Mouse (Mus musculus) neural tube, embryonic 14.5 days (tissue): ENCODE measurements around the gene Rfx4. TPM values are rescaled to one million over a fixed set of nuclear protein-coding genes. Genes with fewer than 3 reads are reported as not detected.

Experiments used
- ATAC-seq: fragments of 200-750 bp; cut with Nextera tagmentation; 2 replicates; pipeline ENCODE4 v1.8.0; 2017; ENCODE audit warnings: low read depth, mild to moderate bottlenecking, moderate TSS enrichment, moderate library complexity
- H3K27ac ChIP-seq: fragments of 300-500 bp; sonication (generic); 2 replicates; pipeline ENCODE4 v1.5.1; 2014; ENCODE audit warnings: low read depth, mild to moderate bottlenecking, control low read depth, low read length, moderate library complexity, mixed read lengths
- H3K27me3 ChIP-seq: fragments of 300-500 bp; sonication (generic); 2 replicates; pipeline ENCODE4 v1.6.1; 2014; ENCODE audit warnings: low read length; ENCODE audit not compliant: control insufficient read depth, insufficient read depth
- H3K36me3 ChIP-seq: fragments of 300-500 bp; sonication (generic); 2 replicates; pipeline ENCODE4 v1.6.1; 2014; ENCODE audit warnings: low read length, mixed read lengths; ENCODE audit not compliant: control insufficient read depth, insufficient read depth
- H3K4me1 ChIP-seq: fragments of 300-500 bp; sonication (generic); 2 replicates; pipeline ENCODE4 v1.6.1; 2014; ENCODE audit warnings: low read length; ENCODE audit not compliant: control insufficient read depth, insufficient read depth
- H3K4me2 ChIP-seq: fragments of 300-500 bp; sonication (generic); 2 replicates; pipeline ENCODE4 v1.6.1; 2014; ENCODE audit warnings: mild to moderate bottlenecking, low read depth, low read length, control low read depth
- H3K4me3 ChIP-seq: fragments of 300-500 bp; sonication (generic); 2 replicates; pipeline ENCODE4 v1.5.1; 2014; ENCODE audit warnings: low read depth, low read length, control low read depth, mixed read lengths
- H3K9ac ChIP-seq: fragments of 300-500 bp; sonication (generic); replicated peaks from 2 replicates; pipeline ENCODE4 v1.6.1; 2014; ENCODE audit warnings: low read depth, mild to moderate bottlenecking, control low read depth, low read length, mixed read lengths
- H3K9me3 ChIP-seq: fragments of 300-500 bp; sonication (generic); 2 replicates; pipeline ENCODE4 v1.6.1; 2016; ENCODE audit warnings: low read length; ENCODE audit not compliant: control insufficient read depth
- WGBS: fragments of 180-500 bp; shearing (Covaris S2); extraction: QIAGEN DNeasy Blood & Tissue Kit; methylation state at CpG from one replicate; pipeline ENCODE4 v1.1.7; 2014; 5-methylcytosine and 5-hydroxymethylcytosine counted together
- polyA plus RNA-seq: library from polyadenylated mRNA; unstranded; fragments of >200 nt; fragmentation: Nextera tagmentation; extraction: Ambion mirVana; gene quantifications from 2 replicates; pipeline ENCODE4 v1.2.1, GENCODE M21; 2014

The Rfx4 gene
- polyA plus RNA-seq, 1 experiment from 2014 or later, result 23.2 TPM

DNA sequence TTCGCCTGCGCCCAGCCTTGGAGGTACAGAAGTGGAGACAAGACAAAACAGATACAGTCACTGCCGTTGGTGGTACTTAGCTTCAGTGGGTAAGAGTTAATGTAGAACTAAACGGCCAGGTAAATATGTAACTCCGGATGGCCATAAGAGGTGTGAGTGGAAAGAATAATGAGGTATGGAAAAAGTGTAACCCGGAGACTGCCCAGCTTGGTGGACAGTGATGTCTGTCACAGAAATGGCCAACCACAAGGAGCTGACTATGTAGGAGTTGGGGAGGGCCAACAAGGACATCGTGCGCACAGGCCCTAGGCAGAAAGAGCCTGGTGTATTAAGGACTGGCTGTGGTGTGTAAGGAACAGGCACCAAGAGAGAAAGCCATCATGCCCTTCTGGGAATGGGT, 130.9 kb downstream of the Rfx4 start:
- Histone ChIP-seq H3K27me3 (no peaks in the 10 kb centered on the region), H3K9ac (no peak overlapping the region), H3K27ac (no peak overlapping the region), H3K4me1 (peaks cover 6% of the 10 kb centered on the region; the same call in 1 of the 2 replicates), H3K4me3 (no peak overlapping the region), H3K4me2 (no peak overlapping the region), H3K9me3 (no peaks in the 10 kb centered on the region), H3K36me3 (no peaks in the 10 kb centered on the region)
- ATAC-seq, result no peak
- WGBS, result 73% methylated on average over 8 of the region's 8 CpGs

GRCm38 (mm10) chr10:84889096-84889846, 133.4 kb downstream of the Rfx4 start:
- H3K4me2 ChIP-seq, result no peak overlapping the region
- no peaks in the 10 kb centered on the region for H3K9me3 ChIP-seq
- no peaks in the 10 kb centered on the region for H3K36me3 ChIP-seq
- H3K27me3 ChIP-seq, result no peaks in the 10 kb centered on the region
- no peak overlapping the region for H3K9ac ChIP-seq
- H3K4me1 ChIP-seq, result peaks cover 6% of the 10 kb centered on the region; the same call in 1 of the 2 replicates
- H3K4me3 ChIP-seq, result no peak overlapping the region
- no peak; the same call in 1 of the 2 replicates for ATAC-seq
- no peak overlapping the region for H3K27ac ChIP-seq
- 55% methylated on average over 4 of the region's 4 CpGs for WGBS

DNA sequence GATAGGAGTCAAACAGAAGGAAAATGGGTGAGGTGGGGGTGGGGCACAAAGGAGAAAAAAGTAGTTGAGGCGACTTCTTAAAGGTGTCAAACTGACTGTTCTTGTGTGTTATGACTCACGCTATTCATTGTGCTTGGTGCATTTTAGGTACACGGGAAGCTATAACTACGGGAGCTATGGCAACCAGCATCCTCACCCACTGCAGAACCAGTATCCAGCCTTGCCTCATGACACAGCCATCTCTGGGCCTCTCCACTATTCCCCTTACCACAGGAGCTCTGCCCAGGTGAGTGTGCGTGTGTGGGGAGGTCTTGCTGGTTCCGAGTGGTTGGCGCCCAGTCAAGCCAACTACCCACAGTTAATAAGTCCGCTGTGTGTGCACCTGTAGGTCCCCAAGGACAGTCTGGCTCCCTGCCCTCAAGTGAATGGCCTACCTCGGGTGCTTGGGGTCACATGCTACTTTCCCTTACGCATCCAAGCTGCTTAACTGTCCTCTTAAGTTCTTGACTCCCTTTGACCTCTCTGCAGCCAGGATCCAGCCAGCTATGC, 140.0 kb downstream of the Rfx4 start:
- WGBS, result 92% methylated on average over 10 of the region's 10 CpGs
- no peak for ATAC-seq
- no peaks in the 10 kb centered on the region for H3K27me3 ChIP-seq

DNA sequence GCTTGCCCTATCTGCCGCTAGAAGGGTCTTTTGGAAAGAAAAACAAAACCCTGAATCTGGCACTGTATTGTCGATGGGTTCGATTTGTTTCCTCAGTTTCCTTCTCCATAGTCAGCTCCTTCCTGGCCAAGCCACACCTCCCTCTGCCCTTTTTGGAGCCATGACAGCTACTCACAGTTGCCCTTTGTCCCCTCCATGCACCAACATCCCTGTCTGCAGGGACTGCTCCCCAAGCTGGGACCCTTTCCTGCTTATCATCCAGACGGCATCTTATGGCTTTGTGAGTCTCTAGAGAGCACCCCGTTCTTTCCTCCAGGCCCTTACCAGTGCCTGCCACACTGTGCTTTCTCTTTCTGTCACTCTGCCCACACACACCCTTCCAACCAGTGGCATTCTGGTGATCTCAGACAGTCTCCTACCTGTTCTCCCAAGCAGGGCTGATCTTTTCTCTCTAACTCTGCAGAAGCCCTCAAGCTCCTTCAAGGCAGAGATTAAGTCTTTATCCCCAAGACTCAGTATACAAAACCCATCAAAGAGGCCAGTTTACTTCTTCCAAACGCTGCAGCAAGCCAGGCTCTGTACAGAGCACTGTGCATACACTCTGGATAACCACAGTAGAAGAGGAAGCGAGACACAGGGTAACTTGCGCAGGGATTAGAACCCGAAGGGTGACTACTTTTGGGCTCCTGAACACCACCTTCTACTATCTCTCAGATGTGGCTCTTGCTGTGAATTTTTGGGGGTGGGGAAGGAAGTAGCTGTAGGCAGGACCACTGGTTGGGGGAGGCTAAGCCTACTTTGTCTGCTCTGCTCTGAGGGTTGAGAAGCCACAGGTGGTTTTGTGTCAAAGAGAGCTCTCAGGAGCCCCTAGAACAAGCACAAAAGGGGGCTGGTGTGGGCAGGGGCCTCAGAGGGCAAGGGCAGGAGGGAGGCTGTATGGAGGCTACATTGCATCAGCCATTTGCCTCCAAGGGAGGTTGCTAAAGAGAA, 141.4 kb downstream of the Rfx4 start:
- no peak overlapping the region for H3K4me2 ChIP-seq
- no peaks in the 10 kb centered on the region for H3K4me1 ChIP-seq
- H3K36me3 ChIP-seq, result no peaks in the 10 kb centered on the region
- no peaks in the 10 kb centered on the region for H3K27me3 ChIP-seq
- WGBS, result 81% methylated on average over 9 of the region's 9 CpGs
- no peak overlapping the region for H3K4me3 ChIP-seq
- no peak for ATAC-seq
- no peaks in the 10 kb centered on the region for H3K9me3 ChIP-seq
- no peak overlapping the region for H3K9ac ChIP-seq
- H3K27ac ChIP-seq, result no peak overlapping the region

More for the DNA sequence above, 140.0 kb downstream of the Rfx4 start:
- no peak overlapping the region for H3K4me3 ChIP-seq
- no peaks in the 10 kb centered on the region for H3K9me3 ChIP-seq
- no peak overlapping the region for H3K9ac ChIP-seq
- no peaks in the 10 kb centered on the region for H3K4me1 ChIP-seq
- no peak overlapping the region for H3K27ac ChIP-seq
- H3K4me2 ChIP-seq, result no peak overlapping the region
- H3K36me3 ChIP-seq, result no peaks in the 10 kb centered on the region

DNA sequence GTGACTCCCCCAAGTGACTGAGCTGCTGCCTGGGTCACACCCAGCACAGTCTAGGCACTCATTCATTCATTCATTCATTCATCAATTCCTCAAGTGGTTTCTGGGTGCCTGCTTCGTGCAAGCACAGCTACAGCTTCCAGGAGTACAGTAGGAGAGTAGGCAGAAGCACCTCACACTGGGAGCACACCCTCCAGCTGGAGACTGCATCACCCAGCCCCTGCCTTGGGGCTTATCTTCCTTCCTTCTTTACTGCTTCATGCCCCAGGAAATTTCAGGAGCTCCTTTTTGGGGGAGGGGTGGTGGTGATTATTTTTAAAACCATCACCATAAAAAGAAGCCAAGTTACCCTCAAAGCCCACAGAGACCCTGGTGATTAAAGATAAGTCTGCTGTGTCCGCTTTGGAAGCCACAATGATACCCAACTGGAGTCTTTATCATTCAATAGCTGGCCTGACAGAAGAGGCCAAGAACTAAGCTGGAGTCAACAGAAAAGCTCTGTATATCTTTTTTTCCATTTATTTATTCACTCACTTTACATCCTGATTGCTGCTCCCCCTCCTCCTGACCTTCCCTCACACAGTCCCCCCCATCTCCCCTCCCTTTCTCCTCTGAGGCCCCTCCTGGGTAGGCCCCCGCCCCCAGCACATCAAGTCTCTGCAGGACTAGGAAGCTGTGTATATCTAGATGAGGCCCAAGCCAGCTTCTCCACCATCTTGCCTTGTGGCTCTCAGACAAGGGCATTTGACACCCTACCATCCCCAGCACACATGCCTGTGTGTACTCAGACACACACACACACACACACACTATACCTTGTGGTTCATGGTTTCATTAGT, 142.5 kb downstream of the Rfx4 start:
- Histone ChIP-seq H3K9ac (no peak overlapping the region), H3K36me3 (no peaks in the 10 kb centered on the region), H3K27ac (no peak overlapping the region), H3K4me2 (no peak overlapping the region), H3K4me1 (peaks cover 2% of the 10 kb centered on the region; the same call in 1 of the 2 replicates), H3K27me3 (no peaks in the 10 kb centered on the region), H3K4me3 (no peak overlapping the region), H3K9me3 (no peaks in the 10 kb centered on the region)
- ATAC-seq, result no peak
- WGBS, result 73% methylated on average over 3 of the region's 3 CpGs

DNA sequence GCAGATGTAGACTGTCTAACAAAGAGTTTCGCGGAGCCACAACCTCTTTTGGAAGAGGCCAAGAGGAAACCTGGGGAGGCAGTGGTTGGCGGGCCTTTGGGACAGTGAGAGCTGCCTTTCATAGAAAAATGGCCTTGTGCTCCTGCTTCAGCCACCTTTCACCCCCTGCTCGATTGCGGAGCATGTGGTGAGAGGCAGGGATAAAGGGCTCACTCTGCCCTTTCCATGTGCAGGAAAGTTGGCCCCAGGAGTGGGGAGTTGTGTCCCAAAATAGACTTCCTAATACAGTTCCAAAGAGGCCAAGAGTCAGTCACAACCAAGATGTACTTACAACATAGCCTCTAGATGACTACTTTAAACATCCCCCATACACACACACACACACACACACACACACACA, 145.8 kb downstream of the Rfx4 start:
- H3K9me3 ChIP-seq, result no peaks in the 10 kb centered on the region
- no peaks in the 10 kb centered on the region for H3K27me3 ChIP-seq
- H3K4me3 ChIP-seq, result no peak overlapping the region
- no peak overlapping the region for H3K9ac ChIP-seq
- no peak overlapping the region for H3K27ac ChIP-seq
- H3K4me2 ChIP-seq, result no peak overlapping the region
- peaks cover 8% of the 10 kb centered on the region for H3K4me1 ChIP-seq
- no peaks in the 10 kb centered on the region for H3K36me3 ChIP-seq
- no peak for ATAC-seq
- 77% methylated on average over 5 of the region's 5 CpGs for WGBS

DNA sequence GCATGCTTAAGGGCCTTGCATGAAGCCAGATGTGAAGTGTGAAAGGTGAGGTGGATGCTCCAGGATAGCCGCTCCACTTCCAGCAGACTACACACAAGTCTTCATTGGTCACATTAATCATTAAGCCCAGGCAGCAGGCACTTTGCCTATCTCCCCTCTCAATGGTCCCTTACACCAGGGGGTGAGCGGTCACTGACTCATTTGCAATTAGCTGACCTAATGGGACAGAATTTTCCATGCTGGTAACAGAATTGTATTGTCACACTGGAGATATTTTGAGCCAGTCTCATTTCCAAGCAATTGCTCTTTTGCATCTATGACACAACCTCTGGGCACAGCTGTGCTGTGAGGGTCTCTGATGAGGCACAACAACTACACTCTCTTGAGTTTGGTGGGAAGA, 146.4 kb downstream of the Rfx4 start:
- 69% methylated on average over 2 of the region's 2 CpGs for WGBS
- H3K4me2 ChIP-seq, result no peak overlapping the region
- peaks cover 8% of the 10 kb centered on the region for H3K4me1 ChIP-seq
- H3K36me3 ChIP-seq, result no peaks in the 10 kb centered on the region
- H3K9me3 ChIP-seq, result no peaks in the 10 kb centered on the region
- no peak for ATAC-seq
- no peak overlapping the region for H3K9ac ChIP-seq
- no peak overlapping the region for H3K4me3 ChIP-seq
- no peaks in the 10 kb centered on the region for H3K27me3 ChIP-seq
- no peak overlapping the region for H3K27ac ChIP-seq

GRCm38 (mm10) chr10:84903307-84903706, 147.4 kb downstream of the Rfx4 start:
- Histone ChIP-seq H3K4me3 (no peak overlapping the region), H3K4me2 (no peak overlapping the region), H3K9me3 (no peaks in the 10 kb centered on the region), H3K27ac (peak overlapping the region; percentile 29; the same call in 1 of the 2 replicates), H3K9ac (no peak overlapping the region; the same call in 1 of the 2 replicates), H3K27me3 (no peaks in the 10 kb centered on the region), H3K36me3 (no peaks in the 10 kb centered on the region), H3K4me1 (peaks cover 8% of the 10 kb centered on the region)
- no peak for ATAC-seq
- 44% methylated on average over 7 of the region's 7 CpGs for WGBS
